Mouse (Mus musculus): ENCODE measurements at regions not wholly inside any gene's neighbourhood (a gene's known extent, or its start where the extent isn't known, plus 50 kb on each side); places are given as distances from the start of the nearest gene placed in this dataset.

DNA sequence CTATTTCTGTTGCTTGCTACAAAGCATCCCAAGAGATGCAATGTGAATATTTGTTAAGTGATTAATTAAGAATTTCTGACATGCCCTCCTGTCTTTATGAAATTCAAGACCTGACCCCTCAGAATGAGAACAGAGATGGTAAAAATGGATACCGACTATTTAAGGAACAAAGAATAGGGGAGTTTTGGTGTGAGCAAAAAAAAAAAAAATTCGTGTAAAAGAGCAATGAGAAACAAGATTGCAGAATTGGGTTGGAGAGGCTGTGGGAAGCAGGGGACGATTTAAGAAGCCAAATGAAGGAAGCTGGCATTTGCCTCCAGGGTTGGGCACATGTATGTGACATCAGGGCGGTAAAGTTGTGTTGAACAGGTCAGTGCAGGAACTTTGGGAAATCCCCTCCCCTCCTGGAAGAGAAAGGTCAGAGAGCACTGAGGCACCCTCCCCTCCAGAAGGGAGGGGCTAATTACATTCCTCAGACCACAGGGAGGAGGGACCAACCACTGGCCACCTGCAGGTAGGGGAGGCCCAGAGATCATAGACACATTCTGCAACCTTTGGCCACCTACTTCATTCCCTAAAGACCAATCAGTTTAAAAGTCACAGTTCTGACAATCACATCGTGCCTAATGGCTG lies 212.3 kb upstream of the Ankrd55 start:
- DNase-seq, result no peak

DNA sequence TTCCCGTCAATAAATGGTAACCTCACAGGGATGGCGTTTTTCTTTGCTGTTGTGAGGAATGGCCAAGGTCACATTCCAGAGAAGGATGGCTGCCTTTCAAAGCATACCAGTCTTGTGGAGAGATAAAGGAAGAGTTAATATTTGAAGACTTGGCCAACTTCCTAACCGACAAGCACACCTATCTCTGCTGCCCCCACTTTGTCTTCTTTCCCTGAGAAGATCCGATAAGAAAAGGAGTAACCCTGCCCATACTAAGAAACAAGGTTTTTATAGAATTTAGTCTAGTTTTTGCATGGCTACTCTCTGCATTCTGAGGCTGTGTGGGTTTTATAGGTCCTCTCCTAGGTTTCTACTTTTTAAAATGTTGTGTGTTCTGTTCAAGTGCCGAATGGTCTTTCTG lies 210.2 kb upstream of the Ankrd55 start:
- DNase-seq, result no peak

DNA sequence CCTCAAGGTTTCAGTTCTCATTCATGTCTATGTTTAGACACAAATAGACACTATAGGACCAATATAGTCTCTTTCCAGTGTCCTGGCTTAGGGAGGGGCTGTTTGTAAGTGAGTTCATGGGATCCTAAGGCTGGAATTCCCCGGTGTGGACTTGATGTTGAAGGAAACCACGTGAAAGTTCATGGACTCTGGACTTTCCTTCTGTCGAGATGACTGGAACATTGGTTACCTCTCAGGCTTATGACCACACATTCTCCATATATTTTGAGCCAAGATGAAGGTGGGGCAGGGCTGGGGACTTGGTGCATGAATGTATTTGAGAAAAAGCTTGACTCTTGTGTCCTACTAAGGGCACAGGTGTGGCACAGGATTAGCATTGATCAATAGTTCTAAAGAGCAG lies 206.3 kb upstream of the Ankrd55 start:
- DNase-seq, result no peak

DNA sequence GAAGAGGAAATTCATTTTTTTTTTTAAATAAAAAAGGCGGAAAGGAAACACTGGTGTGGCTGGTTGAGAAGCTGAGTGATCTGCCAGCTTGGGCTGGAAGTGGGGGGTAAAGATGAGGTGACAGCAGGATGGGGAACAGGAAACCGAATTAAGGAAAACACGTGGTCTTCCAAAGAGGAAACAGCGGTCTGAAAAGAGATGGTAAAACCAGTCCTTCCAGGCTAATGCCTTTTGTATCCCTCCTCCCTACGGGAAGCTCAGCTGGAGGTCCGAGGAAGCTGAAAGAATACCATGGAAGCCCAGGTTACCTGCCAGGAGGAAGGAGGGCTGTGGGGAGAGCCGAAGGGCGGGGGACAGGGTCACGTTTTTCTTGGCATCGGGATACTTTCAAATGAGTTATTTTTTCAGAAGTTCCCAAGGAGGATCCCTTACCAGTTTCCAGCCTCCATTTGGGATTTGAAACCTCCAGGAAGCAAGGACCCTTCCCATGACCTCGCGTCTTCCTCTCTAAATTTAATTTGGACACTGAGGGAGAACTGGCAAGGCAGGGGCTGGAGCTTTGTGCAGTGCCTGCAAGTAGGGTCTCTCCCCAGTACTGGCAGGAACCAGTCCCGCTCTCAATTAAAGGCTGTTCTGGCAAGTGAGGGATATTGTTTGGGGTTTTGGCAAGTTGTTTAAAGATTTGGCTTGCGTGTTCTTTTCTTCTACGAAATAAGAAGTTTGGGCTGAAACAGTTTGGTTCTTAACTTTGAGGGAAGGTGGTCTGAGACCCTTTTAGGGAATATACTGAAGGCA lies 203.6 kb upstream of the Ankrd55 start:
- no peak for DNase-seq

DNA sequence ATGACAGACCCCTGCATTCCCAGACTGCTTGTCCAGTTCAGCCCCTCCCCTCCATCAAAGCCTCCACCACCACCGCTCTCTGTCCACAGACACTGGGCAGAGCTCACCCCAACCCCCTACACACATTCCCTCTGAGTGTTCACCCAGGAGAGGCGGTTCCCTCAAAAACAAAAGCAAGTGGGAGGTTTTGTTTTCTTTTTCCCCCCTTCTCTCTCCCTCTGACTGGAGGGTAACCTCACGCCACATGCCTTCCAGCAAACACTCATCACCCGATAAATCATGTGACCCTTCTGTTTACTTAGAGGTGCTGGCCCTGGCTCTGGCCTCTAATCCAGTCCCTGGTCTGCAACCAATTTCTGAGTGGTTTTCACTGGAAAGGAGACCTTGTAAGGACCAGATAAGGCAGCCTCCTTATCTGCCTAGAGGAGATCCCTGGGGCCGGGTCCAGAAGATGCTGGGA lies 199.9 kb upstream of the Ankrd55 start:
- DNase-seq, result no peak

DNA sequence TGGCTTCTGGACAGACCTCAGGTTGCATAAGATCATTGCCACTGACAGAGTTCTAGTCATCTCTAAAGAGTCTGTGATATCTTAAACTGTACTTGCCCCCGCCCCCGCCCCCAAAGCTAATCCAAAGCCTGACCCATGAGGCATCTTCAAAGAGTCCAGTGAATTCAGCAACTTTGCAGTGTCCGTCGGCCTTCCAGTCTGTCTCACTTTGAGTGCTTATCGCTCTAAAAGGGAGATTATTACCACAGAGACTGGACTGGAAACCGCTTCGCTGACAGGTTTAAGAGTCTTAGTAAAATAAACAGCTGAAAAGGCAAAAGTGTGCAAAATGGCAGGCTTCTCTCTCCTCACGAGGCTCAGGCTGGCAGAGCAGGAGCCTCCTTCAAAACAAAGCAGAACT lies 197.5 kb upstream of the Ankrd55 start:
- no peak for DNase-seq

DNA sequence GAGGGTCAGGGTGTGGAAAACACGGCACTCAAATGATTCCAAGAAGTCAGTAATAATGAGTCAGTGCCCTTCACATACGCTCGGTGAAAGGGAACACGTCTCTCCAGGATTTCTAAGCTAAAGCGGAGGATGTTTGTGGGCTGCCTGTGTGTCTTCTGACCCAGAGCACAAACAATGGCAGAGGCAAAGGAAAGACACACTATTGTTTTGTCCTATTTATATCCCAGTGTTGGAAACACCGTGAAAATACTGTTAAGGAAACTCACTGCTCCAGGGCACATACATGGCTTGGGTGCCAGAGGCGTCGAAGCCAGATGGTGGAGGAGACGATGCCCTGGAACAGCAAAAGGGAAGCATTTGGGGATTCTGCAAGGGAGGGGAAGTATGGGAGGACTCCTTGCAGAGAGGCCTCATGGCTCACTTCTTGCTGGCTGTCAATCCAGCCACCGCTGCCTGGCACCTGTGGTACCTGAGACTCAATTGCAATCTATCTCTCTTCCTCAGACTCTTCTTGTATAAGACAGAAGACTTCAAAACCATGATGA lies 192.6 kb upstream of the Ankrd55 start:
- DNase-seq, result no peak

DNA sequence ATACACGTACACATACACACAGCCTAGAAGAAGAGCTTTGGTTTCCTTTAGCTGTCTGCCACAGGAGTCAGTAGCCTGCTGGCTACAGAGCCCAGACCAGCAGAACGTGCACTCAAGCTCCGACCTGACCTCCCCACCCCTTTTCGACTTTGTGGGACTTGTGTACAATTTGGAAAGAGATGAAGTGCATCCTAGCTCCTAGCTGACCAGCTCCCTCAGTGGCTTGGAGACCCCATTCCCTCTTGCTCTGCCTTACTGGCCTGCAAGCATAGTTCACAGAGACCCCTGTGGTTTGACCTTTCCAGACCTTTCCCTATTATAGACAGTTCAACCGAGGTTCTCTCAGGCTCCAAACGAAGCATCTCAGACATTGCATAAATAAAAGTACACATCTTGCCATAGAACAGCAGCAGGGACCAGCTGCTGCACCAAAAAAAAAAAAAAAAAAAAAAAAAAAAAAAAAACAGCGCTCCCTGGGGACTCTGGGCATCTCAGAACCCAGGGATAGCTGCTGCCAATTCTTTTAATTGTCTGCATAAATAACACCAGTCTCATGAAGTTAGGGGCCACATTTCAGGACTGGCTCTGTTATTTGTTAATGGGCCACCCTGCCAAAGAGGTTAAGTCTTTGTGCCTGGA lies 188.2 kb upstream of the Ankrd55 start:
- DNase-seq, result no peak

DNA sequence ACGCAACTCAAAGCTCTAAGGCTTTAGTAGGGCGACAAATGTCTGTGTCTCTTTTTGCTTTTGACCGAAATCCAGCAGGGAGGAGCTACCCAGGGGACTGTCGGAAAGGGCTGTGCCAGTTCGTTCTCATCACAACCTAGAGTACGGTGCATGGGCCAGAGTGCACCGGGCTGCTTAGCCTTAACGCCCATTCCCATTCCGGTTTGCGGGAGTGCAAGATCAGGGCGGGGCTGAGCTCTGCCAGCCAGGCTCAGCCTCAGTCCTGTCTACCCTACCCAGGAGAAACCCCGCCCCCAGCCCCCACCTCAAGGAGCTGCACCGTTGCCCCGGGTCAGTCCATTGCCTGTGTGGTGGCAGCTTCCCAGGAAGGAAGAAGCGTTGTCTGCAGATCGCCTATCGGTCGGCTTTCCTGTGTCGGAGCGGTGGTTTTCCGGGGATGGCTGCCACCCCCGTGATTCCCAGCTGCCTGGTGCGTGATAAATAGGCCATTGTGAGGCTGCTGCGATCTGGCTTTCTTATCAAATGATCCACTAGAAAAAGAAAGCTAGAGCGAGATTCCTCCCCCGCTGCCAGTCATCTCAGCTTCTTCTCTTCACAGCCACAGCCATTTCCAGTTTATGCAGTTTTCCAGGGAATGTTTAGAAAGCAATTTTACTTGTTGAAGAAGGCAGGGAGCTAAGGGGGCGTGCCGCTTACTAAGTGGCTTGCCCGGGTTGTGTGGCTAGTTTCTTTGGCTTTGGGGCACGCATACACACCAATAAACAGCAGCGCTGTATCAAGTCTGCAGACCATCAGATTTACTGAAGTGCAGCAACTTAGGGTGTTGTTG lies 187.4 kb upstream of the Ankrd55 start:
- DNase-seq, result peak; percentile 46 to 58

DNA sequence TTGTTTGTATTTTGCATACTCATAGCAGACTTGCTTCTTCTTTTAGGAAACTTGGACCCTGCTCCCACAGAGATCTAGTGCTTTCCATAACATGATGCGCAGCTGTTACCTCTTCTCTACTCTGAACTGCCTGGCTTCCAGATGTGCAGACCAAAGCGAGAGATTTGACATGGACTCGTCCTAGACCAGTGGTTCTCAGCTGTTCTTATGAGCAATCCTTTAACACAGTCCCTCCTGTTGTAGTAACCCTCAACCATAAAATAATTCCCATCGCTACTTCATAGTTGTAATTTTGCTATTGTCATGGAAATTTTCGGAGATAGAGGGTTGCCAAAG lies 186.9 kb upstream of the Ankrd55 start:
- DNase-seq, result no peak

DNA sequence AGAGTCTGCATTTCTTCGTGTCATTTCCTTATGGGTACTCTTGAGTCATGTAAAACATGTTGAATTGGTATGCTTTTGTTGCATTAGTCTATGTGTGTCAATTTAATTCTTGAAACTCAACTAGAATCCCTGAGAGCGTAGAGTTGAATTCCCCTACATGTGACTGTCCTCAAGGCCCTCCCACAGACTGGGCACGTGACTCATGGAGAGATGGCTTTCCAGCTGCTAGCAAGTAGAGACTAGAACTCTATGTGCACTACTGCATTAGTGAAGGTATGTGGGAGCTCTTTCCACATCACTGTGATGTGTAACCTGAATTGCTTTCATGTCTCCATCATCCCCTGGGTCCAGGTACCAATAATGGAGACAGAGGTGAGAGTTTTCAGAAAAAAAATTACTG lies 182.3 kb upstream of the Ankrd55 start:
- DNase-seq, result no peak

DNA sequence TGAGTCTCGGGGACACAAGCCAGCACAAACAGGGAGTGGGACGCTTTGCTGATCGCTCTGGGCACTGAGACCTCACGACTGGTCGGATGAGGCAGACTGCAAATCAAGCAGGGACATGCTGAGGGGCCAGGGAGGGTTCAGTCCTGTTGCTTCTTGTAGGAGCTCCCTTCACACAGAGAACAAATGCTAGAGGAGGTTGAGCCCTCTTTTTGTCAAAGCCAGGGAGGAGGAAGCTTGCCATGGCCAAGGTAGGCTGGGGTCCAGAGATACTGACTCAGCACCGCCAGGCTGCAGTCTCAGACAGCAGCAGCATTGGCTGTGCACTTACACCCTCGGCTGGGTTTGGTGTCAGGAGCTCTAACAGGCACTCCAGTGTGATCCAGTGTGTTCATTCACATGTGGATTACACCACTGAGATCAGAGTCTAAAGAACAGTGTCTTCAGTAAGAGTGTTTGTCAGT lies 173.5 kb upstream of the Ankrd55 start:
- DNase-seq, result no peak

DNA sequence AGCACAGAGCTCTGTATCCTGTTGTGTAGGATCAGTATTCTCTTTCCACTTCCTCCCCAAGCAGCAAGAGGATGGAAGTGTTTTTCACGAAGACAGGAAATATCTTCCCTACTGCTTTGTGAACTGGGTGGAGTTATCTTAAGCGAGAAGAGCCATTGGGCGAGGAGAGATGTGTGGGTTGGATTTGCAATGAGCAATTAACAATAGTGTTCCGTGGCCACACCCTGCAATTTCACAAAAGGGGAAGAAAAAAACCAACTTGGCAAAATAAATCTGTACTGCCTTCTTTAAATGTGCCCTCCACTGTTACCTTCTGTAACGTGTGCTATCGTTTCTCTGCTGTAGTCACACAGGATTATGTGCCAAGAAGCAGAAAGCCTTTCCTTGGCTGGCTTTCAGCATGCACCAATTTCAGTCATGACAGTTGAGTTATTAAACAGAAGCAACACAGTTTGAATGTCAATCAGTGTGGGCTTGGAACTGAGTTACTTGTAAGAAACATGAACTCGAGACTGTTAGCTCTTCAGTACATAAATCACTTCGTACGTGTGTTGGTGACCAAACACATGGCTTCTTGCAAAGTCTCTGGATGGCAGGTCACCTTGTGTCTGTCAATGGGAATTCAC lies 172.0 kb upstream of the Ankrd55 start:
- DNase-seq, result no peak

DNA sequence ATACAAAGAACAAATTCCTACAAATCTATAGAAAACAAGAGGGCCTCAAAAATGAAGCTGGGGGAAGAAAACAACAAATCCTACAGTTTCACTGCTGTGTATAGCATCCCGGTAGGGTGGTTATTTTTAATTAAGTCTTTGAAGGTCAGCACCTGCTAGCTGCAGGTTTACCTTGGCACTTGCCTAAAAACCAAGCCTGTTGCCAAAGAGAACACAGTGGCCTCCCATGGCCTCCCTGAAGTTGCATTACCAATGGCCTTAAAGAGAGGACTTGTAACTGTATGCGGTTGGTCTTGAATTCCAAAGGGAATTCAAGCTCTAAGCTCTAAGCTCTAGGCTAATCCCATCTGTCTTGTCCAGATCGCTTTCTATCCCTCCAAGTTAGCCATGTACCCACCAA lies 169.7 kb upstream of the Ankrd55 start:
- DNase-seq, result no peak

DNA sequence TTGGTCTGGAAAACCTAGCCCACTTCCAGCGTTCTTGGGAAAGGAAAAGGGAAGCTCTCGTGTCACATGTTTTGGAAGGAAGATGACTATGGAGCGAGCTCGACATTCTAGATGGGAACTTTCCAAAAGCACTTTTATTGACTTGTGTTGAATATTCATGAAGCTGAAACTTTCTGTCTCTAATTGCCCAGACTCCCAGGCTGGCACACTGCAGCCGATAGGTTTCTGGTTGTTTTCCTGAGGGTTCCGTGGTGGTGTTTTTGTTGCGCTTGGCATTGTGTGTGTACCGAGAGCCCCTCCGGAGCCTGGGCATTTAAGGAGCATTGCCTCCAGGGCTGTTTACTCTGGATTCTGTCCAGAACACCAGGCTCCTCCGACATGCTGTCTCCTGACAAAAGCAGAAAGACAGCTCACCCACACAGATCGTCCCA lies 168.6 kb upstream of the Ankrd55 start:
- no peak for DNase-seq

DNA sequence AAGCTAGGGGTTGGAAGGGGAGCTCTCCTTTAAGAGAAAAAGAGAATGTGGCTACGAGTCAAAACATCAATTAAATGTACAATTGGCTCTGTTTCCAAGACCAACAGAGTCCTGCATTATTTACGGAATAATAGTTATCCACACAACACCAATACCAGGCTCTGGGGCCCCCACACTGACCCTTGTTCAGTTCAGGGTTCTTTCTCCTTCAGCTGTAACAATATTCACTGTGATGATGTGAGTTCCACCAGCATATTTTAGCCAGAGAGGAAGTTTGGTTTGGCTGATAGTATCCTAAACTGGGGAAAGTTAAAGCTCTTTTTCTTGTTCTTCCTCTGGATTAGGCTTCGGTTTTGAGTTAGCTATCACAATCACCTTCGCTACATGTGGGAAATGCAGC lies 167.9 kb upstream of the Ankrd55 start:
- DNase-seq, result no peak

DNA sequence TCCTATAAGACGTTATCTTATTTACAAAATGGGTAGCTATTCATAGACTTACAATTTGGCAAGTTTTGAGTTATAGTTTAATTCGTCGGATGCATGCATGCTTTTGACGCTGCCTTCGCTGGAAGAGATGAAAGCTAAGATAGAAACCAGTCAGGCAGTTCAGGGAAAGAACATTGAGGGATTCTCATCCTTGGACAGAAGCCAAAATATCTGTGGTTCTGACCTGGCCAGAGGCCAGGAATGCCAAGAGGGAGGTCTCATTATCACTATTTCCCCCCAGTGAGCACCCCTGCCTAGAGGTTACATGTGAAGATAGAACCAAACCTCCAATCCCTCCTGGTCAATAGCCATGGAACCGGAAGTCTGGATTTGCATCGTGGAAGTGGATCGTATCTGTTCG lies 167.1 kb upstream of the Ankrd55 start:
- no peak for DNase-seq

DNA sequence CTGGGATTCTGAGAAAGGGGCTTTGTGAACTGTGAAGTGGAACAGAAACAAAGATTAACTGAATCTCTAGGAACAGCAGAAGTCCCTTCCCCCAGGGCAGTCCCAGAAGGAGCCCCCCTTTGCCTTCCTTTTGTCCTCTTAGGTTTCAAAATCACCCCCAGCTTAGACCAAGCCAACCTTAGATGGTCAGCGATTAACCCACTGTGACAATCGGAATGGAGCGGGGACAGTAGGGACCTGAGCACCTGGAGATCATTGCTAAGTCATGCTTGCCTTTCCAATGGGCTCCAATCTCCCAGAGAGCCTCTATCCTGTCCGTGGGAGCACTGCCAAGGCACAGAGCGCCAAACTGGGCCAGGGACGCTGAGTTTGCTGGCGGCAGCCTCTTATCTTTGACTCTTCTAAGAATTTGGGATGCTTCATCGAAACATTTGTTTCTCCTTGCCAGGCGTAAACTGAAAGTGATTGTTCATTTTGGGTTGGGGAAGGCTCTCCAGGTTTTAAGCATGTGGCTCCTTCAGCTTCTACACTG lies 165.3 kb upstream of the Ankrd55 start:
- no peak for DNase-seq

DNA sequence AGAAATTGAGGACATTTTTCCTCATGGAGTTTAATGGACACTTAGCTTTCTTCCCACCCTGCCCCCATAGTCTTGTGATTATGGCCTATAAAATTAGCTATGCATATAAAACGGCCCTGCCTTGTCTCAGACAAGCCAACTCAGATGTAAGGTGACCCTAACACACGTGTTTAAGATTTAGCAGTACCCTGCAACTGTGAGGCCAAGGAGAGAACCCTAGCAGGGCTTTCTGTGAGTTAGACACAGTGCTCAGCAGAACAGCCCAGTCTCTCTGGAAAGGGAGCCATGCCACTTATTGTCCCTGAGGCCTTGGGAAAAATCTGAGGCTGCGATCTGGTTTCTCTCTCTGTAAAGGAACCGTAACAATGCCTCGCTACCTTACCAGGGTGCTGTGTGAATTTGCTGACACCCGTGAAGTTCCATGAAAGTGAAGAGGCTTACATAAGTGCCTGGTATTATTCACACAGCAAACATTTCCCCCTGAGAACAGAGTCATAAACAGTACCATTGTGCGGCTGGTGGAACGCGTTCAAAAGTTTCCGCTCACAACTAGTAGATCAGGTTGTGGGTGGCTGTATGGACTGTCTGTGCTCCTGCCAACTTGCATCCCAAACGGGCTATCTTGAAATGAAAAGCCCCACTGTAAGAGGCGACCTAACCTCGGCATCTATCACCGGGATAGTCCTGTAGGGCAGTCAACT lies 162.3 kb upstream of the Ankrd55 start:
- no peak for DNase-seq

DNA sequence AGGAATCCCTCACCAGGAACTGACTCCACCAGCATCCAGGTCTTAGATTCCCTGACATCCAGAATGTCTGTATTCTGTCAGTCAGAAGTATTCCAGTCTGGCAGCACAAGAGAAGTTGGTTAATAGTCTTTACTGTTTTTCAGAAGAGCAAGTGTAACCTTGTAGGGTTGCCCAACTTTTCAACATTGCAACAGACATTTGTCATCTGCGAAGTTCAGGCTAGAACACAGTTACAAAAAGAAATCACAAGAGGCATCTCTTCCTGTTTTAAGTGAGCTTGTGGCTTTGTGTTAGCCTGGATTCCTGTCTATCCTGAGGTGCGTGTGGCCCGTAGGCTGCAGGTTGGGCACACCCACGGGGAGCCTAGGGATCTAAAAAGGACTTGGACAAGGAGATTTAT lies 158.0 kb upstream of the Ankrd55 start:
- DNase-seq, result no peak

DNA sequence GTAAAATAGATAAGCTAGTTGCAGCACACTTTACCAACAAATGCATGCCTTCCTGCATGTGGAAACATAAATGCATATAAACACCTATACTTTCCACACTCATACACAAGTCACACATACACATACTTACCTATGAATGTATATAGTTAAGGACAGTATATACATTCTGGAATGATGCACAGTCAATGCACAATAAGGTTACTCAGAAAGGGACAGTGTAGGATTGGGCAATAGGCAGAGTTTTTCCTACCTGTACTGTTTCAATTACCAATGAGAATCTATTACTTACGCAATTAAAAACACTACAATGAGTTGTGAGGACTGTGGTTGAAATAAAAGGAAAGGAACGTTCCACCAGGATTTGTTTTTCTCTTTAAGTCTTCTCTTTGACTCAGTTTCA lies 157.5 kb upstream of the Ankrd55 start:
- DNase-seq, result no peak

DNA sequence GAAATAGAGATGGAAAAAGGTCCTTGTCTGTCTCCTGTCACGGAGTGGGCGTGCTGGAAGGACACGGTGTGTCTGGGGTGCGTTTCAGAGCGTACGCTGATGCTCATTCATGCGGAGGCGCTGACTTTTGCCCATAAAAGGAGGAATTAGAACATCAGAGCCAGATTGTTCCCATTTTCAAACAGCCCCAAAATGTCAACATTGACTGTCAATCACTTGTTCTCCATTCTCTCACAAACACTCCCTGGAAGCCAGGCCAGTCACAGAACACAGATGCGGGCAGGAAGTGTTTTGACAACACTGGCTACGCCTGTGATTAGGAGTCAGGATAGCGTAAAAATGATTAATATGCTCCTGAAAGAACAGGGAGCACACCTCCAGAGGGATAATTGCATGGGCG lies 157.1 kb upstream of the Ankrd55 start:
- DNase-seq, result no peak

Data from thymus, postnatal 36 days (tissue).